Mouse (Mus musculus): Measurements from ENCODE around the gene Emc10. TPM values are rescaled to one million over a fixed set of nuclear protein-coding genes. Genes with fewer than 3 reads are reported as not detected.

Gene Emc10
- polyA plus RNA-seq, 1 experiment from 2014 or later, result 154 TPM

- whole genome bisulfite sequencing, result 74% methylated on average over 3 of the region's 3 CpGs
- Histone ChIP-seq H3K27me3 (replicated peaks; ENCODE audit: control insufficient read depth, insufficient read depth, low read length) (no peaks in the 10 kb centered on the region; the same call in 1 of the 2 replicates), H3K27ac (ENCODE audit: low read depth, low read length) (no peak overlapping the region), H3K4me1 (ENCODE audit: control insufficient read depth, insufficient read depth, low read length) (no peaks in the 10 kb centered on the region), H3K36me3 (ENCODE audit: control insufficient read depth, insufficient read depth, low read length) (peaks cover 3% of the 10 kb centered on the region; the same call in 1 of the 2 replicates), H3K4me3 (ENCODE audit: low read depth, low read length) (no peak overlapping the region), H3K4me2 (ENCODE audit: low read length) (no peak overlapping the region), H3K9ac (ENCODE audit: low read length) (no peak overlapping the region), H3K9me3 (replicated peaks; ENCODE audit: control insufficient read depth, low read length) (no peaks in the 10 kb centered on the region)
- no peak for DNase-seq (ENCODE audit: low spot score)
- no peak for ATAC-seq
Observed at GRCm38 (mm10) chr7:44482836-44483435, 13.4 kb downstream of the Emc10 start.

DNA sequence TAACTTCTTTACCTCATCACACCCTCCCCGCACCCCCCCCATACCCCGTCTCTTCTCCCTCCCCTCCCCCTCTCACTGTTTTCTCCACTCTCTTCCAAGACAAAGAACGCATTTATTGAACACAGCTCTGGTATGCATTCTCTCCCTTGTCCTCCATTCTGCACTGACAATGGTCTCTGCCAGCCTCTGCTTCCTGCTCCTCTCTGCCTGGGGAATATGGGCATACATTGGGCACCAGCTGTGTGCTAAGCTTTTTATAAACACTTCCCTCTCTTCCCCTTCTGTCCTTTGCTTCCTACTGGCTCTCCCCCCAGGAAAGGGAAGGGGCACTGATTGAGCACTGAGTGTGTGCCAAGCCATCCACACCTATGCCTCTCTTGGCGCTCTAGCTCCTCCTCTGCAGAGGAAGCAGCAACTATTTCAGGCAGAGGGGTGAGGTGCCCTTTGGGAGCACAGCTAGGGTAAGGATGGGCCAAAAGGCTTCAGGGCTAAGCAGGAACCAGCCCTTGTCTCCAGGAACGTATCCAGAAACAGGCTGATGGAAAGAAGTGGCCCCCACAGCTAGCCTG is 21.2 kb downstream of the Emc10 start:
- H3K9ac ChIP-seq (ENCODE audit: low read length), result 0 out of 2 replicates have a peak overlapping the region, but pooled peaks have one; percentile 3

GRCm38 (mm10) chr7:44474419-44474818 is 21.9 kb downstream of the Emc10 start:
- no peak overlapping the region for H3K4me3 ChIP-seq (ENCODE audit: low read depth, low read length)
- H3K9ac ChIP-seq (ENCODE audit: low read length), result no peak overlapping the region; the same call in none of the 2 replicates
- H3K27me3 ChIP-seq (replicated peaks; ENCODE audit: control insufficient read depth, insufficient read depth, low read length), result 0 out of 2 replicates have a peak, but pooled peaks cover 5% of the 10 kb centered on the region
- peaks cover 16% of the 10 kb centered on the region for H3K4me1 ChIP-seq (ENCODE audit: control insufficient read depth, insufficient read depth, low read length)
- peak overlapping the region; percentile 44 for H3K27ac ChIP-seq (ENCODE audit: low read depth, low read length)
- WGBS, result 12% methylated on average over 4 of the region's 4 CpGs
- H3K9me3 ChIP-seq (replicated peaks; ENCODE audit: control insufficient read depth, low read length), result no peaks in the 10 kb centered on the region
- H3K36me3 ChIP-seq (ENCODE audit: control insufficient read depth, insufficient read depth, low read length), result no peaks in the 10 kb centered on the region
- H3K4me2 ChIP-seq (ENCODE audit: low read length), result no peak overlapping the region
- peak; percentile 65 for DNase-seq (ENCODE audit: low spot score)
- ATAC-seq, result peak; percentile 64

More for the DNA sequence above, 21.2 kb downstream of the Emc10 start:
- no peak for DNase-seq (ENCODE audit: low spot score)
- peaks cover 16% of the 10 kb centered on the region for H3K4me1 ChIP-seq (ENCODE audit: control insufficient read depth, insufficient read depth, low read length)
- 25% methylated on average over 5 of the region's 5 CpGs for WGBS
- peak; percentile 42; the same call in 1 of the 2 replicates for ATAC-seq
- H3K36me3 ChIP-seq (ENCODE audit: control insufficient read depth, insufficient read depth, low read length), result no peaks in the 10 kb centered on the region
- no peaks in the 10 kb centered on the region for H3K9me3 ChIP-seq (replicated peaks; ENCODE audit: control insufficient read depth, low read length)
- H3K27ac ChIP-seq (ENCODE audit: low read depth, low read length), result peak overlapping the region; percentile 44
- H3K4me2 ChIP-seq (ENCODE audit: low read length), result no peak overlapping the region
- H3K27me3 ChIP-seq (replicated peaks; ENCODE audit: control insufficient read depth, insufficient read depth, low read length), result 0 out of 2 replicates have a peak, but pooled peaks cover 5% of the 10 kb centered on the region
- H3K4me3 ChIP-seq (ENCODE audit: low read depth, low read length), result no peak overlapping the region

- H3K9ac ChIP-seq (ENCODE audit: low read length), result no peak overlapping the region
- 0 out of 2 replicates have a peak, but pooled peaks cover 5% of the 10 kb centered on the region for H3K27me3 ChIP-seq (replicated peaks; ENCODE audit: control insufficient read depth, insufficient read depth, low read length)
- 70% methylated on average over 9 of the region's 9 CpGs for WGBS
- no peaks in the 10 kb centered on the region for H3K36me3 ChIP-seq (ENCODE audit: control insufficient read depth, insufficient read depth, low read length)
- no peaks in the 10 kb centered on the region for H3K9me3 ChIP-seq (replicated peaks; ENCODE audit: control insufficient read depth, low read length)
- DNase-seq (ENCODE audit: low spot score), result no peak
- no peak for ATAC-seq
- no peak overlapping the region for H3K4me2 ChIP-seq (ENCODE audit: low read length)
- no peak overlapping the region for H3K27ac ChIP-seq (ENCODE audit: low read depth, low read length)
- no peak overlapping the region for H3K4me3 ChIP-seq (ENCODE audit: low read depth, low read length)
- H3K4me1 ChIP-seq (ENCODE audit: control insufficient read depth, insufficient read depth, low read length), result peaks cover 25% of the 10 kb centered on the region
Observed at GRCm38 (mm10) chr7:44472961-44473646, 23.2 kb downstream of the Emc10 start.

DNA sequence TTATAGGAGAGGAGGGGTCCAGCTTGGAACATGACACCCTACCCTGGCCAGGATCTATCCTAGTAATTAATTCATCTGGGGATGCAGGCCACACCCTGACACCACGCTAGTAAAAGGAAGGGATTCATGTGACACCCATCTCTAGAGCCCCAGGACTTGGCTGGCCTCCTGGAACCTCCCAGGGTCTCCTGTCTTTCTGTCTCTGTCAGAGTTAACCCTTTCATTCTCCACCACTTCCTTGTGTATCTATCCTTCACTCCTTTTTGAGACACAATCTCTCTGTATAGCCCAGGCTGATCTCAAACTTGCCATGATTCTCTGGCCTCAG is 23.8 kb downstream of the Emc10 start:
- Histone ChIP-seq H3K4me2 (ENCODE audit: low read length) (no peak overlapping the region), H3K9ac (ENCODE audit: low read length) (no peak overlapping the region), H3K27me3 (replicated peaks; ENCODE audit: control insufficient read depth, insufficient read depth, low read length) (0 out of 2 replicates have a peak, but pooled peaks cover 5% of the 10 kb centered on the region), H3K36me3 (ENCODE audit: control insufficient read depth, insufficient read depth, low read length) (no peaks in the 10 kb centered on the region), H3K4me1 (ENCODE audit: control insufficient read depth, insufficient read depth, low read length) (peaks cover 25% of the 10 kb centered on the region), H3K4me3 (ENCODE audit: low read depth, low read length) (no peak overlapping the region), H3K27ac (ENCODE audit: low read depth, low read length) (no peak overlapping the region), H3K9me3 (replicated peaks; ENCODE audit: control insufficient read depth, low read length) (no peaks in the 10 kb centered on the region)
- 6% methylated on average over 1 of the region's 1 CpGs for WGBS
- DNase-seq (ENCODE audit: low spot score) (no peak), ATAC-seq (no peak)

DNA sequence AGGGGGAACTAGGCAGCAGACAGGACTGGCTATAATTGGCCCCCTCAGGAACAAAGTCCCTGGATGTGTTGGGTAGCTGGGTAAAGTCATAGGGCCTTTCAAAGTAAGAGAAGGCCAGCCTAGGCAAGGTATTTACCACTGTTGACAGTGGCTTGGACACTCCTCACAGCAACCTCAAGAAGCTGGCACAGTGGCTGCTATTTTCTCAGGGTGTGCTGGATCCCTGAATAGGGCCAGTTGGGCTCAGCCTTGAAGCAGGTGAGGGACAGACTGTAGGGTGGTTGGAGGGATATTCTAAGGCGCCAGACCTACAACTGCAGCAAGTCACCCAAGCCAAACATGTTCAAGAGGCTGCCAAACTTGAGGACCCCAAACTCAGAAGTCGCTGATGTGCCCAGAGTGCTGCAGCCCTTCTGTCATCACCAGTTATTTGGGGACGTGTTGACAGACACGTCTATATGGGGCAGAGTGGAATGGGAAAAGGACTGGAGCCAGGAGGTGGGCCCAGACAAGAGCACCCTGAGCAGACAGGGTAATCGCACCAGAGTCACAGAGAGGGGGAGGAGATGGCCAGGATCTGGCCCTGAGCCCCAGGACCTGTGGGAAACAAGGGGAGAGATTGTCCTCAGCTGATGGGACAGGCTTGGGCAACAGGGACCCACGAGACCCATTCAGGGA is 24.3 kb downstream of the Emc10 start:
- Histone ChIP-seq H3K4me3 (ENCODE audit: low read depth, low read length) (no peak overlapping the region), H3K27me3 (replicated peaks; ENCODE audit: control insufficient read depth, insufficient read depth, low read length) (0 out of 2 replicates have a peak, but pooled peaks cover 1% of the 10 kb centered on the region), H3K4me1 (ENCODE audit: control insufficient read depth, insufficient read depth, low read length) (peaks cover 25% of the 10 kb centered on the region), H3K4me2 (ENCODE audit: low read length) (no peak overlapping the region), H3K9me3 (replicated peaks; ENCODE audit: control insufficient read depth, low read length) (no peaks in the 10 kb centered on the region), H3K9ac (ENCODE audit: low read length) (no peak overlapping the region), H3K36me3 (ENCODE audit: control insufficient read depth, insufficient read depth, low read length) (no peaks in the 10 kb centered on the region), H3K27ac (ENCODE audit: low read depth, low read length) (no peak overlapping the region)
- DNase-seq (ENCODE audit: low spot score) (no peak), ATAC-seq (no peak)
- 44% methylated on average over 6 of the region's 6 CpGs for WGBS

GRCm38 (mm10) chr7:44470696-44471612 is 25.4 kb downstream of the Emc10 start:
- H3K4me1 ChIP-seq (ENCODE audit: control insufficient read depth, insufficient read depth, low read length), result peaks cover 25% of the 10 kb centered on the region
- no peaks in the 10 kb centered on the region for H3K27me3 ChIP-seq (replicated peaks; ENCODE audit: control insufficient read depth, insufficient read depth, low read length)
- no peaks in the 10 kb centered on the region for H3K9me3 ChIP-seq (replicated peaks; ENCODE audit: control insufficient read depth, low read length)
- WGBS, result 87% methylated on average over 16 of the region's 16 CpGs
- no peak overlapping the region for H3K4me2 ChIP-seq (ENCODE audit: low read length)
- H3K36me3 ChIP-seq (ENCODE audit: control insufficient read depth, insufficient read depth, low read length), result no peaks in the 10 kb centered on the region
- DNase-seq (ENCODE audit: low spot score) (no peak), ATAC-seq (no peak)
- no peak overlapping the region for H3K27ac ChIP-seq (ENCODE audit: low read depth, low read length)
- no peak overlapping the region for H3K9ac ChIP-seq (ENCODE audit: low read length)
- no peak overlapping the region for H3K4me3 ChIP-seq (ENCODE audit: low read depth, low read length)

Measured in forebrain, embryonic 14.5 days (tissue).